Mouse (Mus musculus): ENCODE data around the gene Vipas39. TPM values are rescaled to one million over a fixed set of nuclear protein-coding genes. Genes with fewer than 3 reads are reported as not detected.
"Not testable (repeated sequence)": the region's sequence is repeated elsewhere in the genome, so short reads cannot be mapped to it uniquely, and the experiment has no call there.

Vipas39 gene
- 35.1 and 45.5 TPM in 2 replicates for polyA plus RNA-seq (2014; fragmentation: Nextera tagmentation; extraction: Ambion mirVana)

GRCm38 (mm10) chr12:87266108-87266826 lies at the start of gene Vipas39, which contains the start of gene Ahsa1:
Gene Vipas39, minus strand, starts transcription at chr12:87266256.
Gene Ahsa1, plus strand, starts transcription at chr12:87266479.
- Histone ChIP-seq H3K4me1 (ENCODE audit: control insufficient read depth, insufficient read depth, low read length) (peaks cover 15% of the 10 kb centered on the region), H3K9ac (ENCODE audit: low read depth, low read length) (peak within 1 kb of the TSS; percentile 89), H3K4me2 (ENCODE audit: low read depth, low read length) (peak within 1 kb of the TSS; percentile 83), H3K27me3 (replicated peaks; ENCODE audit: control insufficient read depth, insufficient read depth, low read length) (no peaks in the 10 kb centered on the region), H3K4me3 (ENCODE audit: low read depth, low read length) (peak within 1 kb of the TSS; percentile 81), H3K9me3 (ENCODE audit: control insufficient read depth, low read length) (no peaks in the 10 kb centered on the region), H3K27ac (replicated peaks; ENCODE audit: low read depth, low read length) (peak within 1 kb of the TSS; percentile 88), H3K36me3 (ENCODE audit: control insufficient read depth, insufficient read depth, low read length) (peaks cover 55% of the 10 kb centered on the region)
- ATAC-seq (ENCODE audit: low read depth) (peak; percentile 98), DNase-seq (ENCODE audit: low spot score) (peak; percentile 99)
- WGBS, result under 1% methylated on average over 31 of the region's 31 CpGs

DNA sequence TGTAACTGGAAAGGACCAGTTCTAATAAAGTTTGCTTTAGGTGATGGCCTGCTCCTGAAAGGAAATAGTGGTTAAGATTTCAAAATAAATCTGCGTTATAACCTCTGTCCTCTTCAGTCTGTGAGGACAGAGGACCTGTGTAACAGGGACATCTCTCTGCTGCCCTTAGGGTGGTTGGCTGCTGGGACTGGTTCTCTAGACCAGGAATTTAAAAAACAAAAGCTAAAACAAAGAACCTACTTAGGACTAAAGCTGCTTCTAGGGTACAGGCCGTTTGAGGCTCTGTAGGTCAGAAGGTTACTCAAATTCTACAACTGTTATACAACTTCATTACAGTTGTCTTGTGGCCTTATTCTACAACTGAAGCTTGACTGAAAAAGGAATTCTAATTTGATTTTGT lies 47.0 kb upstream of the Vipas39 start:
- no peak overlapping the region for H3K9ac ChIP-seq (ENCODE audit: low read depth, low read length)
- DNase-seq (ENCODE audit: low spot score) (no peak), ATAC-seq (ENCODE audit: low read depth) (no peak)
- H3K27me3 ChIP-seq (replicated peaks; ENCODE audit: control insufficient read depth, insufficient read depth, low read length), result no peaks in the 10 kb centered on the region
- peaks cover 43% of the 10 kb centered on the region for H3K36me3 ChIP-seq (ENCODE audit: control insufficient read depth, insufficient read depth, low read length)
- H3K27ac ChIP-seq (replicated peaks; ENCODE audit: low read depth, low read length), result no peak overlapping the region
- 43% methylated on average over 2 of the region's 2 CpGs for WGBS
- no peak overlapping the region for H3K4me2 ChIP-seq (ENCODE audit: low read depth, low read length)
- no peaks in the 10 kb centered on the region for H3K9me3 ChIP-seq (ENCODE audit: control insufficient read depth, low read length)
- H3K4me3 ChIP-seq (ENCODE audit: low read depth, low read length), result no peak overlapping the region
- no peaks in the 10 kb centered on the region for H3K4me1 ChIP-seq (ENCODE audit: control insufficient read depth, insufficient read depth, low read length)

GRCm38 (mm10) chr12:87306584-87306844 lies 40.5 kb upstream of the Vipas39 start:
- not testable (repeated sequence) for H3K4me2 ChIP-seq (ENCODE audit: low read depth, low read length); DNase-seq (ENCODE audit: low spot score); H3K9ac ChIP-seq (ENCODE audit: low read depth, low read length); H3K4me1 ChIP-seq (ENCODE audit: control insufficient read depth, insufficient read depth, low read length); H3K27me3 ChIP-seq (replicated peaks; ENCODE audit: control insufficient read depth, insufficient read depth, low read length); H3K9me3 ChIP-seq (ENCODE audit: control insufficient read depth, low read length); H3K4me3 ChIP-seq (ENCODE audit: low read depth, low read length); H3K27ac ChIP-seq (replicated peaks; ENCODE audit: low read depth, low read length)
- WGBS, result 66% methylated on average over 4 of the region's 4 CpGs
- peak; percentile 22; the same call in 1 of the 2 replicates for ATAC-seq (ENCODE audit: low read depth)
- peaks cover 20% of the 10 kb centered on the region for H3K36me3 ChIP-seq (ENCODE audit: control insufficient read depth, insufficient read depth, low read length)

DNA sequence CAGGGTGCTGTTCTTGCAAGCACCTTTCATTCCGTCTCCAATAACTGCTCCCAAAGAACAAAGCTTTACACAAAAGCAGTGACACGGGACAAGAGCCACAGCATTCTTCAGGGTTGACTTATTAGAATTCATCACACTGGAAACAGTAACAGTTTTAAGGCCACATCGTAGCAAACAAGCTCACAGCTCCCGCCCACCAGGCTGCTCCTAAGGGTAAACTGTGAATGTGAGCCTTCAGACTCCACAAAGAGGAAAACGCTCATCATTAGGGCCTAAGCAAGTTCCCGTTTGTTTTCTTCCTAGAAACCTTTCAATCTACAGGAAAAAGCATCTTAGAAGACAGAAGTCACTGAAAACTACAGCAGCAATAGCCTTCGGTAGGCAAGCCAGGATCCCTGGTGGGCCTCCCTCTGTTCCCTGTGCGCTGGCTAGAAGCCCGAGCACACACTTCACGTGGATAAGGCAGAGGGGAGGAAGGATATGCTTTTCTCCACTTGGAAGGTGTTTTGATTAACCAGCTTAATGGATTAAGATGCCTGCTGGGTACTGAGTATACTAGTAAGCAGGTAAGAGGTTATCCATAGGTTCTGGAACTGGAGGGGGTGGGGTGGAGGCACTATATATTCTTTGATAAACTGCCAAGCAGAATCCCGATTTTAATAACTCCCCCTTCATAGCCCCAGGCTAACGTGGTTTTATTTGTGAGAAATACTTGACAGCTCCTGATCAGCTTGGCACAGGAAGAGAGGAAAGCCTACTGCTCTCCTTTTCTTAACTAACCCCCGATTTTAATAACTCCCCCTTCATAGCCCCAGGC lies 39.9 kb upstream of the Vipas39 start:
- 30% methylated on average over 13 of the region's 13 CpGs for WGBS

GRCm38 (mm10) chr12:87301189-87301588 lies 35.1 kb upstream of the Vipas39 start:
- Histone ChIP-seq H3K9me3 (ENCODE audit: control insufficient read depth, low read length) (no peaks in the 10 kb centered on the region), H3K36me3 (ENCODE audit: control insufficient read depth, insufficient read depth, low read length) (no peaks in the 10 kb centered on the region), H3K4me1 (ENCODE audit: control insufficient read depth, insufficient read depth, low read length) (0 out of 2 replicates have a peak, but pooled peaks cover 4% of the 10 kb centered on the region), H3K9ac (ENCODE audit: low read depth, low read length) (no peak overlapping the region), H3K27me3 (replicated peaks; ENCODE audit: control insufficient read depth, insufficient read depth, low read length) (peaks cover 20% of the 10 kb centered on the region), H3K27ac (replicated peaks; ENCODE audit: low read depth, low read length) (no peak overlapping the region), H3K4me2 (ENCODE audit: low read depth, low read length) (no peak overlapping the region), H3K4me3 (ENCODE audit: low read depth, low read length) (no peak overlapping the region)
- no peak for ATAC-seq (ENCODE audit: low read depth)
- DNase-seq (ENCODE audit: low spot score), result no peak
- WGBS, result 54% methylated on average over 4 of the region's 4 CpGs

More for the DNA sequence above, 39.9 kb upstream of the Vipas39 start:
- ATAC-seq (ENCODE audit: low read depth), result peak; percentile 26; the same call in 1 of the 2 replicates
- H3K36me3 ChIP-seq (ENCODE audit: control insufficient read depth, insufficient read depth, low read length), result peaks cover 20% of the 10 kb centered on the region
- DNase-seq (ENCODE audit: low spot score), result peak; percentile 24
- H3K4me2 ChIP-seq (ENCODE audit: low read depth, low read length), result no peak overlapping the region
- no peaks in the 10 kb centered on the region for H3K9me3 ChIP-seq (ENCODE audit: control insufficient read depth, low read length)
- H3K4me1 ChIP-seq (ENCODE audit: control insufficient read depth, insufficient read depth, low read length), result no peaks in the 10 kb centered on the region
- no peak overlapping the region for H3K9ac ChIP-seq (ENCODE audit: low read depth, low read length)
- no peaks in the 10 kb centered on the region; the same call in 1 of the 2 replicates for H3K27me3 ChIP-seq (replicated peaks; ENCODE audit: control insufficient read depth, insufficient read depth, low read length)
- no peak overlapping the region for H3K4me3 ChIP-seq (ENCODE audit: low read depth, low read length)
- H3K27ac ChIP-seq (replicated peaks; ENCODE audit: low read depth, low read length), result no peak overlapping the region

DNA sequence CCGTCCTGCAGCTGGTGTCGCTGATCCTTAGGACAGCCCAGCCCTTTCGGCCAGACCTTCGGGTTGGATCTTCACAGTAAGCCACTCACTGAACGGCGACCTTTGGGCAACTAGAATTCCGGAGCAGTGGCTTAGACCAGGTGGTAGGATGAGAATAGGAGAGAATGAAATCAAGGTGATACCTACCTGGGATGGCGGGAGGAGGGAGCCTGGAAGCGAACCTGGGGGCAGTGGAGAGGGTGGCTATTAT lies 34.3 kb upstream of the Vipas39 start:
- Histone ChIP-seq H3K4me1 (ENCODE audit: control insufficient read depth, insufficient read depth, low read length) (0 out of 2 replicates have a peak, but pooled peaks cover 4% of the 10 kb centered on the region), H3K36me3 (ENCODE audit: control insufficient read depth, insufficient read depth, low read length) (no peaks in the 10 kb centered on the region), H3K4me3 (ENCODE audit: low read depth, low read length) (peak overlapping the region; percentile 79), H3K9ac (ENCODE audit: low read depth, low read length) (peak overlapping the region; percentile 77), H3K27me3 (replicated peaks; ENCODE audit: control insufficient read depth, insufficient read depth, low read length) (peaks cover 20% of the 10 kb centered on the region), H3K9me3 (ENCODE audit: control insufficient read depth, low read length) (no peaks in the 10 kb centered on the region), H3K27ac (replicated peaks; ENCODE audit: low read depth, low read length) (no peak overlapping the region), H3K4me2 (ENCODE audit: low read depth, low read length) (peak overlapping the region; percentile 99)
- ATAC-seq (ENCODE audit: low read depth) (no peak), DNase-seq (ENCODE audit: low spot score) (no peak)
- 2% methylated on average over 9 of the region's 9 CpGs for WGBS

- Histone ChIP-seq H3K36me3 (ENCODE audit: control insufficient read depth, insufficient read depth, low read length) (no peaks in the 10 kb centered on the region), H3K4me2 (ENCODE audit: low read depth, low read length) (peak within 1 kb of the TSS; percentile 99), H3K9me3 (ENCODE audit: control insufficient read depth, low read length) (no peaks in the 10 kb centered on the region), H3K27ac (replicated peaks; ENCODE audit: low read depth, low read length) (no peak within 1 kb of the TSS), H3K27me3 (replicated peaks; ENCODE audit: control insufficient read depth, insufficient read depth, low read length) (peaks cover 20% of the 10 kb centered on the region), H3K9ac (ENCODE audit: low read depth, low read length) (peak within 1 kb of the TSS; percentile 77), H3K4me1 (ENCODE audit: control insufficient read depth, insufficient read depth, low read length) (0 out of 2 replicates have a peak, but pooled peaks cover 4% of the 10 kb centered on the region), H3K4me3 (ENCODE audit: low read depth, low read length) (peak within 1 kb of the TSS; percentile 79)
- DNase-seq (ENCODE audit: low spot score) (peak; percentile 35), ATAC-seq (ENCODE audit: low read depth) (peak; percentile 81)
- 2% methylated on average over 24 of the region's 86 CpGs for WGBS
These were observed 33.8 kb upstream of the Vipas39 start, which contains the start of gene Ism2 for GRCm38 (mm10) chr12:87299657-87300440. Gene Ism2, minus strand, starts transcription at chr12:87299705.

- Histone ChIP-seq H3K4me3 (ENCODE audit: low read depth, low read length) (peak overlapping the region; percentile 79), H3K27me3 (replicated peaks; ENCODE audit: control insufficient read depth, insufficient read depth, low read length) (peaks cover 20% of the 10 kb centered on the region), H3K9me3 (ENCODE audit: control insufficient read depth, low read length) (no peaks in the 10 kb centered on the region), H3K4me1 (ENCODE audit: control insufficient read depth, insufficient read depth, low read length) (0 out of 2 replicates have a peak, but pooled peaks cover 4% of the 10 kb centered on the region), H3K4me2 (ENCODE audit: low read depth, low read length) (peak overlapping the region; percentile 99), H3K27ac (replicated peaks; ENCODE audit: low read depth, low read length) (no peak overlapping the region), H3K36me3 (ENCODE audit: control insufficient read depth, insufficient read depth, low read length) (no peaks in the 10 kb centered on the region), H3K9ac (ENCODE audit: low read depth, low read length) (peak overlapping the region; percentile 77)
- DNase-seq (ENCODE audit: low spot score), result no peak
- WGBS, result 22% methylated on average over 10 of the region's 29 CpGs
- ATAC-seq (ENCODE audit: low read depth), result no peak
These were observed 33.1 kb upstream of the Vipas39 start for GRCm38 (mm10) chr12:87299037-87299656.
